Mouse (Mus musculus) lung, adult 2 months (tissue): ENCODE measurements around the gene Olfr283. TPM values are rescaled to one million over a fixed set of nuclear protein-coding genes. Genes with fewer than 3 reads are reported as not detected.
A peak's percentile ranks its signal among the peaks of the same experiment; 100 is the strongest.
"Not testable (repeated sequence)": the region's sequence is repeated elsewhere in the genome, so short reads cannot be mapped to it uniquely, and the experiment has no call there.

Source experiments
- DNase-seq: peaks from one replicate; pipeline ENCODE4 v3.0.0; 2022
- H3K4me1 ChIP-seq: fragments of 200-500 bp; 2 replicates; pipeline ENCODE4 v1.6.1; 2011; ENCODE audit warnings: low read length; ENCODE audit not compliant: control insufficient read depth, insufficient read depth
- H3K4me3 ChIP-seq: fragments of 200-500 bp; replicated peaks from 2 replicates; pipeline ENCODE3; 2011; ENCODE audit warnings: low read depth, mild to moderate bottlenecking, control low read depth, low read length; ENCODE audit errors: extremely low read depth
- CTCF ChIP-seq: fragments of 200-500 bp; IDR thresholded peaks from 2 replicates; pipeline ENCODE4 v1.5.1; 2011; ENCODE audit warnings: mild to moderate bottlenecking, low read length, control low read depth; ENCODE audit not compliant: insufficient read depth
- POLR2A ChIP-seq: fragments of 200-500 bp; IDR thresholded peaks from 2 replicates; pipeline ENCODE4 v1.6.1; 2011; ENCODE audit warnings: low read depth, mild to moderate bottlenecking, control low read depth, low read length, borderline replicate concordance; ENCODE audit errors: extremely low read depth
- WGBS: fragments of 180-500 bp; shearing (Covaris S2); methylation state at CpG from one replicate; pipeline ENCODE4 v1.1.7; 2018; 5-methylcytosine and 5-hydroxymethylcytosine counted together
- polyA plus RNA-seq: library from polyadenylated mRNA; depleted of rRNA; stranded (reverse); fragments of >200 nt; gene quantifications from 2 replicates; pipeline ENCODE4 v1.2.3, GENCODE M21; 2012; rRNA removed

Gene Olfr283
- polyA plus RNA-seq, result not detected in 2 replicates

- TF ChIP-seq CTCF, result no peak
- no peak for TF ChIP-seq POLR2A
- no peaks in the 10 kb centered on the region for H3K4me1 ChIP-seq
- WGBS, result 83% methylated on average over 6 of the region's 6 CpGs
- DNase-seq, result no peak
- no peak within 1 kb of the TSS for H3K4me3 ChIP-seq
Observed at GRCm38 (mm10) chr15:98380846-98381245, at the start of gene Olfr283. Gene Olfr283, minus strand, starts transcription at chr15:98380946.

GRCm38 (mm10) chr15:98425188-98425587, 44.4 kb upstream of the Olfr283 start:
- Histone ChIP-seq H3K4me1 (no peaks in the 10 kb centered on the region), H3K4me3 (no peak overlapping the region)
- WGBS, result 82% methylated on average over 7 of the region's 7 CpGs
- TF ChIP-seq CTCF (no peak), POLR2A (no peak)
- no peak for DNase-seq

GRCm38 (mm10) chr15:98424753-98425152, 44.0 kb upstream of the Olfr283 start:
- H3K4me3 ChIP-seq, result no peak overlapping the region
- 24% methylated on average over 6 of the region's 6 CpGs for WGBS
- DNase-seq, result no peak
- H3K4me1 ChIP-seq, result no peaks in the 10 kb centered on the region
- TF ChIP-seq CTCF (no peak), POLR2A (no peak)

- DNase-seq, result no peak
- TF ChIP-seq POLR2A (no peak), CTCF (no peak)
- Histone ChIP-seq H3K4me1 (no peaks in the 10 kb centered on the region), H3K4me3 (no peak overlapping the region)
- WGBS, result 44% methylated on average over 14 of the region's 14 CpGs
Observed at GRCm38 (mm10) chr15:98424326-98424725, 43.6 kb upstream of the Olfr283 start.

GRCm38 (mm10) chr15:98420897-98421296, 40.2 kb upstream of the Olfr283 start:
- 47% methylated on average over 4 of the region's 4 CpGs for WGBS
- DNase-seq, result no peak

GRCm38 (mm10) chr15:98418096-98418495, 37.4 kb upstream of the Olfr283 start:
- DNase-seq, result no peak
- 59% methylated on average over 7 of the region's 7 CpGs for WGBS
- no peak overlapping the region for H3K4me3 ChIP-seq
- no peaks in the 10 kb centered on the region for H3K4me1 ChIP-seq
- TF ChIP-seq POLR2A (no peak), CTCF (no peak)

More at GRCm38 (mm10) chr15:98420897-98421296, 40.2 kb upstream of the Olfr283 start:
- Histone ChIP-seq H3K4me1 (no peaks in the 10 kb centered on the region), H3K4me3 (no peak overlapping the region)
- no peak for TF ChIP-seq POLR2A
- no peak for TF ChIP-seq CTCF

GRCm38 (mm10) chr15:98417285-98417684, 36.5 kb upstream of the Olfr283 start:
- not testable (repeated sequence) for DNase-seq, H3K4me1 ChIP-seq, H3K4me3 ChIP-seq
- 50% methylated on average over 2 of the region's 3 CpGs for WGBS
- peak; percentile 47 for TF ChIP-seq CTCF

- not testable (repeated sequence) for H3K4me1 ChIP-seq, H3K4me3 ChIP-seq, DNase-seq
Observed at GRCm38 (mm10) chr15:98416802-98417201, 36.1 kb upstream of the Olfr283 start.

- Histone ChIP-seq H3K4me3 (no peak overlapping the region), H3K4me1 (no peaks in the 10 kb centered on the region)
- 55% methylated on average over 4 of the region's 4 CpGs for WGBS
- TF ChIP-seq POLR2A, result no peak
- no peak for TF ChIP-seq CTCF
- no peak for DNase-seq
Observed at GRCm38 (mm10) chr15:98415996-98416395, 35.2 kb upstream of the Olfr283 start.

GRCm38 (mm10) chr15:98410249-98410648, 29.5 kb upstream of the Olfr283 start:
- DNase-seq, result no peak
- H3K4me1 ChIP-seq, result no peaks in the 10 kb centered on the region
- TF ChIP-seq POLR2A, result no peak
- WGBS, result 92% methylated on average over 9 of the region's 9 CpGs
- no peak overlapping the region for H3K4me3 ChIP-seq

GRCm38 (mm10) chr15:98409635-98410034, 28.9 kb upstream of the Olfr283 start:
- DNase-seq, result no peak
- TF ChIP-seq POLR2A, result no peak
- no peak for TF ChIP-seq CTCF
- Histone ChIP-seq H3K4me3 (no peak overlapping the region), H3K4me1 (no peaks in the 10 kb centered on the region)
- 84% methylated on average over 2 of the region's 2 CpGs for WGBS
